Mouse (Mus musculus) hindbrain, embryonic 16.5 days (tissue): ENCODE data around the gene Nsun3. TPM values are rescaled to one million over a fixed set of nuclear protein-coding genes. Genes with fewer than 3 reads are reported as not detected.

Experiments
- ATAC-seq: fragments of 200-750 bp; cut with Nextera tagmentation; 2 replicates; pipeline ENCODE4 v1.8.0; 2017; ENCODE audit warnings: moderate TSS enrichment, moderate library complexity
- H3K27ac ChIP-seq: fragments of 300-500 bp; sonication (generic); 2 replicates; pipeline ENCODE4 v1.5.1; 2014; ENCODE audit warnings: low read depth, mild to moderate bottlenecking, control low read depth, low read length, moderate library complexity
- H3K27me3 ChIP-seq: fragments of 300-500 bp; sonication (generic); replicated peaks from 2 replicates; pipeline ENCODE4 v1.6.1; 2014; ENCODE audit warnings: low read length; ENCODE audit not compliant: control insufficient read depth, insufficient read depth
- H3K36me3 ChIP-seq: fragments of 300-500 bp; sonication (generic); 2 replicates; pipeline ENCODE4 v1.6.1; 2014; ENCODE audit warnings: mild to moderate bottlenecking, low read length, moderate library complexity, mixed read lengths; ENCODE audit not compliant: control insufficient read depth, insufficient read depth
- H3K4me1 ChIP-seq: fragments of 300-500 bp; sonication (generic); 2 replicates; pipeline ENCODE4 v1.6.1; 2014; ENCODE audit warnings: low read depth, low read length; ENCODE audit not compliant: control insufficient read depth, insufficient read depth
- H3K4me2 ChIP-seq: fragments of 300-500 bp; sonication (generic); 2 replicates; pipeline ENCODE4 v1.6.1; 2014; ENCODE audit warnings: mild to moderate bottlenecking, low read length, control low read depth, moderate library complexity
- H3K4me3 ChIP-seq: fragments of 300-500 bp; sonication (generic); 2 replicates; pipeline ENCODE4 v1.5.1; 2014; ENCODE audit warnings: mild to moderate bottlenecking, low read length, control low read depth, moderate library complexity
- H3K9ac ChIP-seq: fragments of 300-500 bp; sonication (generic); 2 replicates; pipeline ENCODE4 v1.6.1; 2014; ENCODE audit warnings: low read depth, mild to moderate bottlenecking, control low read depth, low read length, moderate library complexity
- H3K9me3 ChIP-seq: fragments of 300-500 bp; sonication (generic); 2 replicates; pipeline ENCODE4 v1.6.1; 2014; ENCODE audit warnings: mild to moderate bottlenecking, low read length, moderate library complexity; ENCODE audit not compliant: control insufficient read depth
- WGBS: fragments of 180-500 bp; shearing (Covaris S2); extraction: QIAGEN DNeasy Blood & Tissue Kit; methylation state at CpG from one replicate; pipeline ENCODE4 v1.1.7; 2014; 5-methylcytosine and 5-hydroxymethylcytosine counted together
- polyA plus RNA-seq: library from polyadenylated mRNA; unstranded; fragments of >200 nt; fragmentation: Nextera tagmentation; extraction: Ambion mirVana; gene quantifications from 2 replicates; pipeline ENCODE4 v1.2.1, GENCODE M21; 2015

Nsun3 gene
- polyA plus RNA-seq, 1 experiment from 2014 or later: 9.1 TPM

GRCm38 (mm10) chr16:62810855-62811254 lies 24.2 kb upstream of the Nsun3 start:
- no peak overlapping the region for H3K4me3 ChIP-seq
- no peak overlapping the region for H3K9ac ChIP-seq
- H3K4me2 ChIP-seq: no peak overlapping the region
- ATAC-seq: no peak
- no peak overlapping the region for H3K27ac ChIP-seq
- no peaks in the 10 kb centered on the region for H3K27me3 ChIP-seq
- 97% methylated on average over 4 of the region's 4 CpGs for WGBS
- no peaks in the 10 kb centered on the region for H3K36me3 ChIP-seq
- peaks cover 2% of the 10 kb centered on the region; the same call in 1 of the 2 replicates for H3K4me1 ChIP-seq
- no peaks in the 10 kb centered on the region for H3K9me3 ChIP-seq

- Histone ChIP-seq H3K4me1 (peaks cover 2% of the 10 kb centered on the region; the same call in 1 of the 2 replicates), H3K27ac (no peak overlapping the region), H3K4me2 (no peak overlapping the region), H3K4me3 (no peak overlapping the region), H3K9ac (no peak overlapping the region; the same call in 1 of the 2 replicates), H3K36me3 (peaks cover 2% of the 10 kb centered on the region; the same call in 1 of the 2 replicates), H3K9me3 (no peaks in the 10 kb centered on the region), H3K27me3 (no peaks in the 10 kb centered on the region)
- peak; percentile 83 for ATAC-seq
- WGBS: 61% methylated on average over 8 of the region's 8 CpGs
Observed at GRCm38 (mm10) chr16:62807249-62807979, 20.8 kb upstream of the Nsun3 start.

GRCm38 (mm10) chr16:62804621-62805020 lies 18.0 kb upstream of the Nsun3 start:
- Histone ChIP-seq H3K27me3 (no peaks in the 10 kb centered on the region), H3K27ac (no peak overlapping the region), H3K9ac (no peak overlapping the region), H3K9me3 (no peaks in the 10 kb centered on the region), H3K4me2 (no peak overlapping the region), H3K36me3 (peaks cover 5% of the 10 kb centered on the region), H3K4me3 (no peak overlapping the region), H3K4me1 (peaks cover 2% of the 10 kb centered on the region; the same call in 1 of the 2 replicates)
- no peak for ATAC-seq
- 96% methylated on average over 3 of the region's 3 CpGs for WGBS

GRCm38 (mm10) chr16:62799839-62800238 lies 13.2 kb upstream of the Nsun3 start:
- Histone ChIP-seq H3K27ac (no peak overlapping the region), H3K36me3 (peaks cover 9% of the 10 kb centered on the region), H3K4me1 (no peaks in the 10 kb centered on the region), H3K4me2 (no peak overlapping the region), H3K27me3 (no peaks in the 10 kb centered on the region), H3K9me3 (no peaks in the 10 kb centered on the region), H3K4me3 (no peak overlapping the region), H3K9ac (no peak overlapping the region)
- ATAC-seq: no peak
- 90% methylated on average over 3 of the region's 3 CpGs for WGBS

GRCm38 (mm10) chr16:62799426-62799825 lies 12.8 kb upstream of the Nsun3 start:
- no peaks in the 10 kb centered on the region for H3K4me1 ChIP-seq
- H3K9ac ChIP-seq: no peak overlapping the region
- H3K4me3 ChIP-seq: no peak overlapping the region
- H3K9me3 ChIP-seq: no peaks in the 10 kb centered on the region
- WGBS: 87% methylated on average over 4 of the region's 4 CpGs
- peaks cover 9% of the 10 kb centered on the region for H3K36me3 ChIP-seq
- no peak for ATAC-seq
- H3K27ac ChIP-seq: no peak overlapping the region
- no peak overlapping the region for H3K4me2 ChIP-seq
- H3K27me3 ChIP-seq: no peaks in the 10 kb centered on the region

GRCm38 (mm10) chr16:62798808-62799207 lies 12.2 kb upstream of the Nsun3 start:
- Histone ChIP-seq H3K9me3 (no peaks in the 10 kb centered on the region), H3K27me3 (no peaks in the 10 kb centered on the region), H3K4me1 (no peaks in the 10 kb centered on the region), H3K4me2 (no peak overlapping the region), H3K27ac (no peak overlapping the region), H3K36me3 (peaks cover 9% of the 10 kb centered on the region), H3K9ac (no peak overlapping the region), H3K4me3 (no peak overlapping the region)
- WGBS: 94% methylated on average over 3 of the region's 3 CpGs
- ATAC-seq: no peak

GRCm38 (mm10) chr16:62796608-62797007 lies 10.0 kb upstream of the Nsun3 start:
- 89% methylated on average over 1 of the region's 1 CpGs for WGBS
- ATAC-seq: no peak

GRCm38 (mm10) chr16:62782229-62782628 lies 4.4 kb downstream of the Nsun3 start:
- ATAC-seq: no peak
- Histone ChIP-seq H3K4me1 (peaks cover 14% of the 10 kb centered on the region), H3K4me3 (no peak overlapping the region), H3K27ac (no peak overlapping the region), H3K9me3 (no peaks in the 10 kb centered on the region), H3K4me2 (no peak overlapping the region), H3K27me3 (no peaks in the 10 kb centered on the region), H3K36me3 (peaks cover 2% of the 10 kb centered on the region; the same call in 1 of the 2 replicates), H3K9ac (no peak overlapping the region)
- 65% methylated on average over 5 of the region's 5 CpGs for WGBS

More at GRCm38 (mm10) chr16:62796608-62797007, 10.0 kb upstream of the Nsun3 start:
- Histone ChIP-seq H3K4me2 (no peak overlapping the region), H3K4me3 (no peak overlapping the region), H3K9ac (no peak overlapping the region), H3K27me3 (no peaks in the 10 kb centered on the region), H3K9me3 (no peaks in the 10 kb centered on the region), H3K4me1 (no peaks in the 10 kb centered on the region), H3K36me3 (peaks cover 4% of the 10 kb centered on the region), H3K27ac (no peak overlapping the region)

- Histone ChIP-seq H3K9ac (no peak overlapping the region), H3K27me3 (no peaks in the 10 kb centered on the region), H3K4me1 (no peaks in the 10 kb centered on the region), H3K4me2 (no peak overlapping the region), H3K4me3 (no peak overlapping the region), H3K9me3 (no peaks in the 10 kb centered on the region), H3K27ac (no peak overlapping the region), H3K36me3 (peaks cover 2% of the 10 kb centered on the region; the same call in 1 of the 2 replicates)
- ATAC-seq: no peak
- 71% methylated on average over 10 of the region's 10 CpGs for WGBS
Observed at GRCm38 (mm10) chr16:62778282-62778681, 8.3 kb downstream of the Nsun3 start.
